Mouse (Mus musculus) hindbrain, embryonic 16.5 days (tissue): Measurements from ENCODE around the gene Itpk1. TPM values are rescaled to one million over a fixed set of nuclear protein-coding genes. Genes with fewer than 3 reads are reported as not detected.

Experiments used
- ATAC-seq: fragments of 200-750 bp; cut with Nextera tagmentation; 2 replicates; pipeline ENCODE4 v1.8.0; 2017; ENCODE audit warnings: moderate TSS enrichment, moderate library complexity
- H3K27ac ChIP-seq: fragments of 300-500 bp; sonication (generic); 2 replicates; pipeline ENCODE4 v1.5.1; 2014; ENCODE audit warnings: low read depth, mild to moderate bottlenecking, control low read depth, low read length, moderate library complexity
- H3K27me3 ChIP-seq: fragments of 300-500 bp; sonication (generic); replicated peaks from 2 replicates; pipeline ENCODE4 v1.6.1; 2014; ENCODE audit warnings: low read length; ENCODE audit not compliant: control insufficient read depth, insufficient read depth
- H3K36me3 ChIP-seq: fragments of 300-500 bp; sonication (generic); 2 replicates; pipeline ENCODE4 v1.6.1; 2014; ENCODE audit warnings: mild to moderate bottlenecking, low read length, moderate library complexity, mixed read lengths; ENCODE audit not compliant: control insufficient read depth, insufficient read depth
- H3K4me1 ChIP-seq: fragments of 300-500 bp; sonication (generic); 2 replicates; pipeline ENCODE4 v1.6.1; 2014; ENCODE audit warnings: low read depth, low read length; ENCODE audit not compliant: control insufficient read depth, insufficient read depth
- H3K4me2 ChIP-seq: fragments of 300-500 bp; sonication (generic); 2 replicates; pipeline ENCODE4 v1.6.1; 2014; ENCODE audit warnings: mild to moderate bottlenecking, low read length, control low read depth, moderate library complexity
- H3K4me3 ChIP-seq: fragments of 300-500 bp; sonication (generic); 2 replicates; pipeline ENCODE4 v1.5.1; 2014; ENCODE audit warnings: mild to moderate bottlenecking, low read length, control low read depth, moderate library complexity
- H3K9ac ChIP-seq: fragments of 300-500 bp; sonication (generic); 2 replicates; pipeline ENCODE4 v1.6.1; 2014; ENCODE audit warnings: low read depth, mild to moderate bottlenecking, control low read depth, low read length, moderate library complexity
- H3K9me3 ChIP-seq: fragments of 300-500 bp; sonication (generic); 2 replicates; pipeline ENCODE4 v1.6.1; 2014; ENCODE audit warnings: mild to moderate bottlenecking, low read length, moderate library complexity; ENCODE audit not compliant: control insufficient read depth
- WGBS: fragments of 180-500 bp; shearing (Covaris S2); extraction: QIAGEN DNeasy Blood & Tissue Kit; methylation state at CpG from one replicate; pipeline ENCODE4 v1.1.7; 2014; 5-methylcytosine and 5-hydroxymethylcytosine counted together
- polyA plus RNA-seq: library from polyadenylated mRNA; unstranded; fragments of >200 nt; fragmentation: Nextera tagmentation; extraction: Ambion mirVana; gene quantifications from 2 replicates; pipeline ENCODE4 v1.2.1, GENCODE M21; 2015

Itpk1 gene
- polyA plus RNA-seq, 1 experiment from 2014 or later, result 41.2 TPM

DNA sequence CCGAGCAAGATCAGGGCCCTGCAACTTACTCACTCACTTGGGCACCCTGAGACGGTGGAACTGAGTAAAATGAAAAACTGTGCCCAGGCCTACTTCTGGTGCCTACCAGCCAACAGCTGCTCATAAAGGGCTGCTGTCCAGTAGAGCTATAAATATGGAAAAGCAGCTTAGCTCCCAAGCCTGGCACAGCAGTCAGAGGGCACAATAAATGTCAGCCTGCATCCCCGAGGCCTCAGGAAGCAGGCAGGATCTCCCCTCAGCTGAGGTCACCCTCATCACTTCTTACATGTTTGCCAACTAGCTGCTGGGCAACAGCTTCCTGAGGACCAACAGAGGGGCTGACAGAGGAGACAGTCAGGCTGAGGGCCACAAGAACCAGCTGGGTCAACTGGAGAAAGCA, 27.6 kb downstream of the Itpk1 start:
- Histone ChIP-seq H3K4me2 (no peak overlapping the region), H3K27me3 (no peaks in the 10 kb centered on the region), H3K9me3 (no peaks in the 10 kb centered on the region), H3K27ac (no peak overlapping the region), H3K4me3 (no peak overlapping the region), H3K36me3 (peaks cover 3% of the 10 kb centered on the region; the same call in 1 of the 2 replicates), H3K9ac (no peak overlapping the region), H3K4me1 (peaks cover 2% of the 10 kb centered on the region; the same call in 1 of the 2 replicates)
- ATAC-seq, result no peak
- 71% methylated on average over 3 of the region's 3 CpGs for WGBS

DNA sequence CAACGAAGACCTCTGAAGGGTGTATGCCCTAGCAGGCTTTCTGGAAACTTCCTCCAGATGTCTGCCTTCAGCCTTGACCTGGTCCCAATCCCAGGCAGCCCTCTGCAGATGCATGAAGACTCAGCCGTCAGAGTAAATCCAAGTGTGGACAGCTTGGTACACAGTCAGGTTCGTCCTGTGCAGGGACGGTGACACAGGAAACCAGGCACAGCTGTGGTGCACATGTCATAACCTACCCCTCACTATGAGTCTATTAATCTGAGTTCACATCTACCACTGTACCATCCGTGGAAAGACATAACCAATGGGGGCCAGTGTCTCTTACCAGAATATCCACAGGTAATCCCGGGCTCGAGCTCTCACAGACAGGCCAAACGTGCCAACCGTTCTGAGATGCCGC, 30.2 kb downstream of the Itpk1 start:
- H3K4me3 ChIP-seq, result no peak overlapping the region
- WGBS, result 87% methylated on average over 10 of the region's 10 CpGs
- H3K9ac ChIP-seq, result no peak overlapping the region
- H3K27me3 ChIP-seq, result no peaks in the 10 kb centered on the region
- H3K36me3 ChIP-seq, result peaks cover 3% of the 10 kb centered on the region; the same call in 1 of the 2 replicates
- H3K9me3 ChIP-seq, result no peaks in the 10 kb centered on the region
- no peak overlapping the region for H3K4me2 ChIP-seq
- peaks cover 2% of the 10 kb centered on the region; the same call in 1 of the 2 replicates for H3K4me1 ChIP-seq
- H3K27ac ChIP-seq, result no peak overlapping the region
- ATAC-seq, result no peak

DNA sequence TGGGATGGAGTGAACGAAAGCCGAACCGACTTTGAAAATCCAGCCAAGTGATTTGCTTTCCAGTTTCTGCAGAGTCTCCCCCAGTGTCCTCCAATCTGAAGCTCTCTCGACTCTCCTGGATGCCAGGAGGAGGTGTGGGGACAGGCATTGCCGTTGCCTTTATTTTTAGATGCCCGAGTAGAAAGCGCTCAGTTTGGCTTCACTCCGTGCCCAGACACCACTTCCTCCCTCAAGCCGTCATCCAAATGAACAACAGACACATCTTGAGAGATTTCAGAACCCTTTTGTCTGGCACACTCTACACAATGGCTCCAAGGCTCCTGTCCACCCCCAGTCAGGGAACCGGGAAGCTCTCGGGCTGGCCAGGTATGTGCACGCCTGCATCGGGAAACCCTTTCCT, 30.6 kb downstream of the Itpk1 start:
- Histone ChIP-seq H3K27me3 (no peaks in the 10 kb centered on the region), H3K4me2 (no peak overlapping the region), H3K36me3 (peaks cover 3% of the 10 kb centered on the region; the same call in 1 of the 2 replicates), H3K9me3 (no peaks in the 10 kb centered on the region), H3K27ac (no peak overlapping the region), H3K4me3 (no peak overlapping the region), H3K4me1 (no peaks in the 10 kb centered on the region; the same call in 1 of the 2 replicates), H3K9ac (no peak overlapping the region)
- ATAC-seq, result no peak
- WGBS, result 88% methylated on average over 13 of the region's 13 CpGs

DNA sequence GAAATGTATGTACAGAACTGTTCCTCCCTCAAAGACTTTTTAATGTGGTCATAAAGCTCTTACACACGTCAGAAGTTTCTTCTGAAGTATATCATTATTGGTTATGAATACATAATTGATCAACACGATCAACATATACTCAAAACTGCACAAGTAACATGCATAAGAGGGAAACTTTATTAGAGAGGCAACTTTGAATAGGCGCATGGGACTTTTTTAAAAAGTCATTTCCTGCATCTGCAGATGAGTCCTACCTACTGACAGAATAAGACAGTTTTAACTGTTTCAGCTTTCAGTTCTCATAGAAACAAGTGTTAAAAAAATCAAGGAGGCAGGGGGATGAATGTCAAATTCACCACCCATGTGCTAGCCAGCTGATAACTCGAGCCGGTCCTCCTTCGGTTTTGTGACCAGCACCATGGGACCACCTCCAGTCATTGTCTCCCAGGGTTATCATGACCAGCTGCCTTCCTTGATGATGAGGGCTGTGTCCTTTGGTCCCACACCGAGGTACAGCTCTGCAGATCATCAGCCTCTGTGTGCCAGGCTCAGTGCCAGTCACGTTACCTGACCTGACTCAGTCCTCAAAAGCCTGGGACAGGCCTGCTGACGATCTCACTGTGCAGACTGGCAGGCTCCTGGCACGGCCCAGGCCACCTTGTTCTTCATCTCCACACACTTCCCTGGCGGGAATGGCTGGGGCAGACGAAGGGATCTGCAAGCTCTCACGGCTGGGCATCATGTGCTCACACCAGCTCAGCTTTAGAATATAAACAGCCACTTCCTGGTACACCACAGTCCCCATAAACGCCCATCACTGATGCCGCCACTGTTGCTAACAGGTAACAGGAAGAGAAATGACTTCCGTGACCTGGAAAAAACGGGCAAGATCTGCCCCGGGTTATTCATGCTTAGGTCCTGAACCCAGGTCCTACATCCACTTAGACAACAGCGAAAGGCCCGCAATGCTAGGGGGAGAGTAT, 31.6 kb downstream of the Itpk1 start:
- Histone ChIP-seq H3K27me3 (no peaks in the 10 kb centered on the region), H3K27ac (no peak overlapping the region), H3K4me3 (no peak overlapping the region), H3K4me1 (no peaks in the 10 kb centered on the region; the same call in 1 of the 2 replicates), H3K36me3 (peaks cover 3% of the 10 kb centered on the region), H3K4me2 (no peak overlapping the region), H3K9me3 (no peaks in the 10 kb centered on the region), H3K9ac (no peak overlapping the region)
- 90% methylated on average over 20 of the region's 20 CpGs for WGBS
- no peak for ATAC-seq

DNA sequence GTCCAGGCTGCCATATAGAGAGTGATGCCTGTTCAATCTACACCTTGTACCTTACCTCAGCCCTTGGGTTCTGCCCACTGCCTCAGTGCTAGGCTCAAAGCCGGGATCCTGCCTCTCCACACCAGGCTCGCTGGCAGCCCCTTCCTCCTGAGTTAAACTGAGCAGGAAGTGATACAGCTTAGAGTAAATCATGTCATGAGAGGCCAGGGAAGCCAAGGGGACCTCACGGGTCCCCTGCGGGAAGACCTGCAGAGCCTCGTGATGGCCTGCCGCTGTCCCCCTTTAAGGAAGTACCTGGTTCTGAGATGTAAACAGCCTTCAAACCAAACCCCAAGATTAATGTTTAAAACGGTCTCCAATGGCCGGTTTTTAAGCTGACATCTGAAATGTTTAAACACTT, 32.6 kb downstream of the Itpk1 start:
- Histone ChIP-seq H3K9ac (no peak overlapping the region), H3K9me3 (no peaks in the 10 kb centered on the region), H3K4me2 (no peak overlapping the region), H3K4me1 (no peaks in the 10 kb centered on the region; the same call in 1 of the 2 replicates), H3K27ac (no peak overlapping the region), H3K4me3 (no peak overlapping the region), H3K36me3 (peaks cover 3% of the 10 kb centered on the region), H3K27me3 (no peaks in the 10 kb centered on the region)
- WGBS, result 78% methylated on average over 8 of the region's 8 CpGs
- ATAC-seq, result no peak

DNA sequence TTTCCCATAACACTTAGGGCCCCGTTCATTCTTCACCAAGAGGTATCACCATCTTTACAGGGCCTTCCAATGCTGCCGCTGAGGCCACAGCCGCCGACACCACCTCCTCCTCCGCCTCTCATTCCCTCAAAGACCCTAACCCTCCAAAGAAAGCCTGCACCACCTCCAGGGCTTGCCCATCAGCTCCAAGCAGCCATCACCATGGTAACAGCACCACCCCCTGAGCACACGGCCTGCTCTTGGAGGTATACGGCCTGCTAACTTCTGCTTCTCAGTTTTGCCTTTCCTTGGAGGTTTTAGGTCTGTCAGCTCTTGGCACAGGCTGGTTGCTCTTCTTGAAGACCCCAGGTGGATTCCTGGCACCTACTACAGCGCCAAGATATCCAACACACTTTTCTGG, 33.9 kb downstream of the Itpk1 start:
- Histone ChIP-seq H3K27ac (no peak overlapping the region), H3K27me3 (no peaks in the 10 kb centered on the region), H3K4me3 (no peak overlapping the region), H3K36me3 (peaks cover 3% of the 10 kb centered on the region), H3K4me2 (no peak overlapping the region), H3K9me3 (no peaks in the 10 kb centered on the region), H3K4me1 (no peaks in the 10 kb centered on the region), H3K9ac (no peak overlapping the region)
- 35% methylated on average over 8 of the region's 8 CpGs for WGBS
- ATAC-seq, result peak; percentile 56

DNA sequence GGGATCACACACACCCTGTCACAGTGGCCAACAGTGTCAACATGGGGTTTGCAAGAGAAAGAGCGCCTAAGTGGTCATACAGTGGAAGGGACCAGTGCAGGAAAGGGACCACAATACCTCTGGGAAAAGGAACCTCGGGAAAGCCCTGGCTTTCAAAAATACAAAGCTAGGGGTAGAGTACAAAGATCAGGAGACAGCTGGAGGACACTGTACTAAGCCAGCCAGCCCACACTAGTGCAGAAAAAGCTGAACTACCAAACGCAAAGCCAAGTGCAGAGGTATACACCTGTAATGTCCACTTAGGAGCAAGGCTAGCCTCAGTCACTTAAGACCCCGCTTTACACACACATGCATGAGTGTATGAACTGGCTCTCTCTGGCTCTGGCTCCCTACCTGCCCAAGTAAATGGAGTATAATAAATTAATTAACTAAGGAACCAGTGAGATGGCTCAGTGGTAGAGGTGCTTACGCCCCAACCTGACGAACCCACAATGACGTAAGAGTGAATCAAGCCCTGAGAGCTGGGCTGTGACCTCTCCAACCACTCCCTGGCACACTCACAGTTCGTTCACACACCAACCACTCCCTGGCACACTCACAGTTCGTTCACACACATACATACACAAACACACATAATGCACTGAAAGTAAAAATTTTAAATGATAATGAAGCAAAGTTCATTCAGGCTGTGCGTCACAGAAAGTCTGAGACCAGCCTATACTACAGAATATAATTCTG, 39.1 kb downstream of the Itpk1 start:
- H3K9me3 ChIP-seq, result no peaks in the 10 kb centered on the region

DNA sequence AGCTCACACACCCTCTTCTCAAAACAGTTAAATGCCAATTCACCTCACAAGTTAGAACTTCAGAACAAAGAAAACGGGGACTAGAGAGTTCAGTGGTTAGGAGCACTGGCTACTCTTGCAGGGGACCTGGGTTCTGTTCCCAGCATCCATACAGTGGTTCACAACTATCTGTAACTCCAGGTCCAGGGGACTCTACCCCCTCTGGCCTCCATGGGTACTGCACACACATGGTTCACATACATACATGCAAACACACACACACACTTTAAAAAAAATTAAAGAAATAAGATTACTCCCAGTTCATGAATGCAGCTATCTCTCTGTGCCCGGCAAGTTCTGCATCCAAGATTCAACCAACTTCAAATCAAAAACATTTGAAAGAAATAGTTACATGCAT, 40.7 kb downstream of the Itpk1 start:
- Histone ChIP-seq H3K27ac (no peak overlapping the region), H3K9me3 (no peaks in the 10 kb centered on the region), H3K4me3 (no peak overlapping the region), H3K9ac (no peak overlapping the region), H3K4me1 (no peaks in the 10 kb centered on the region), H3K36me3 (no peaks in the 10 kb centered on the region; the same call in 1 of the 2 replicates), H3K4me2 (no peak overlapping the region), H3K27me3 (no peaks in the 10 kb centered on the region)
- 95% methylated on average over 2 of the region's 2 CpGs for WGBS
- ATAC-seq, result no peak

More for the DNA sequence above, 39.1 kb downstream of the Itpk1 start:
- H3K4me1 ChIP-seq, result no peaks in the 10 kb centered on the region
- H3K4me2 ChIP-seq, result no peak overlapping the region
- whole genome bisulfite sequencing, result 87% methylated on average over 10 of the region's 10 CpGs
- ATAC-seq, result no peak
- no peak overlapping the region for H3K27ac ChIP-seq
- no peak overlapping the region for H3K4me3 ChIP-seq
- H3K36me3 ChIP-seq, result no peaks in the 10 kb centered on the region; the same call in 1 of the 2 replicates
- no peaks in the 10 kb centered on the region for H3K27me3 ChIP-seq
- no peak overlapping the region for H3K9ac ChIP-seq
